Mouse (Mus musculus) kidney, embryonic 16.5 days (tissue): ENCODE data around the gene Ssna1. TPM values are rescaled to one million over a fixed set of nuclear protein-coding genes. Genes with fewer than 3 reads are reported as not detected.

Experiments used
- ATAC-seq: fragments of 200-750 bp; cut with Nextera tagmentation; 2 replicates; pipeline ENCODE4 v1.8.0; 2017; ENCODE audit warnings: moderate TSS enrichment; ENCODE audit not compliant: low FRiP score, low TSS enrichment
- H3K27ac ChIP-seq: fragments of 300-500 bp; sonication (generic); 2 replicates; pipeline ENCODE4 v1.5.1; 2014; ENCODE audit warnings: low read length
- H3K27me3 ChIP-seq: fragments of 300-500 bp; sonication (generic); 2 replicates; pipeline ENCODE4 v1.6.1; 2014; ENCODE audit warnings: low read length, control low read depth, mixed read lengths; ENCODE audit not compliant: insufficient read depth
- H3K36me3 ChIP-seq: fragments of 300-500 bp; sonication (generic); 2 replicates; pipeline ENCODE4 v1.6.1; 2014; ENCODE audit warnings: low read length, control low read depth, mixed read lengths; ENCODE audit not compliant: insufficient read depth
- H3K4me1 ChIP-seq: fragments of 300-500 bp; sonication (generic); 2 replicates; pipeline ENCODE4 v1.6.1; 2014; ENCODE audit warnings: low read length, control low read depth, mixed read lengths; ENCODE audit not compliant: insufficient read depth
- H3K4me2 ChIP-seq: fragments of 300-500 bp; sonication (generic); replicated peaks from 2 replicates; pipeline ENCODE4 v1.6.1; 2014; ENCODE audit warnings: low read depth, low read length
- H3K4me3 ChIP-seq: fragments of 300-500 bp; sonication (generic); 2 replicates; pipeline ENCODE4 v1.5.1; 2014; ENCODE audit warnings: mild to moderate bottlenecking, low read length
- H3K9ac ChIP-seq: fragments of 300-500 bp; sonication (generic); replicated peaks from 2 replicates; pipeline ENCODE4 v1.6.1; 2014; ENCODE audit warnings: low read length
- H3K9me3 ChIP-seq: fragments of 300-500 bp; sonication (generic); 2 replicates; pipeline ENCODE4 v1.6.1; 2016; ENCODE audit warnings: low read length, control low read depth
- WGBS: fragments of 180-500 bp; shearing (Covaris S2); extraction: QIAGEN DNeasy Blood & Tissue Kit; methylation state at CpG from one replicate; pipeline ENCODE4 v1.1.7; 2014; 5-methylcytosine and 5-hydroxymethylcytosine counted together
- polyA plus RNA-seq: library from polyadenylated mRNA; unstranded; fragments of >200 nt; fragmentation: Nextera tagmentation; extraction: Ambion mirVana; gene quantifications from 2 replicates; pipeline ENCODE4 v1.2.1, GENCODE M21; 2015

Gene Ssna1
- polyA plus RNA-seq: 209 and 211 TPM in 2 replicates

- Histone ChIP-seq H3K27me3 (no peaks in the 10 kb centered on the region), H3K4me2 (peak within 1 kb of the TSS; percentile 97), H3K9me3 (no peaks in the 10 kb centered on the region), H3K9ac (peak within 1 kb of the TSS; percentile 92), H3K36me3 (peaks cover 55% of the 10 kb centered on the region), H3K4me1 (peaks cover 27% of the 10 kb centered on the region), H3K4me3 (peak within 1 kb of the TSS; percentile 78), H3K27ac (peak within 1 kb of the TSS; percentile 84)
- peak; percentile 96 for ATAC-seq
- WGBS: under 1% methylated on average over 47 of the region's 55 CpGs
Observed at GRCm38 (mm10) chr2:25271827-25272511, at the start of gene Ssna1, which contains the start of gene Anapc2. TSS of gene Ssna1 (minus strand) at chr2:25272438. TSS of gene Anapc2 (plus strand) at chr2:25272478.

GRCm38 (mm10) chr2:25320084-25320483 is 47.8 kb upstream of the Ssna1 start:
- H3K4me2 ChIP-seq: no peak overlapping the region
- no peak overlapping the region for H3K27ac ChIP-seq
- peaks cover 33% of the 10 kb centered on the region for H3K27me3 ChIP-seq
- no peak overlapping the region for H3K9ac ChIP-seq
- peaks cover 4% of the 10 kb centered on the region; the same call in 1 of the 2 replicates for H3K4me1 ChIP-seq
- WGBS: 23% methylated on average over 2 of the region's 2 CpGs
- no peak for ATAC-seq
- no peaks in the 10 kb centered on the region for H3K36me3 ChIP-seq
- no peaks in the 10 kb centered on the region for H3K9me3 ChIP-seq
- H3K4me3 ChIP-seq: no peak overlapping the region

- Histone ChIP-seq H3K4me2 (peak within 1 kb of the TSS; percentile 53), H3K4me1 (peaks cover 4% of the 10 kb centered on the region; the same call in 1 of the 2 replicates), H3K27me3 (peaks cover 38% of the 10 kb centered on the region), H3K27ac (no peak within 1 kb of the TSS), H3K4me3 (peak within 1 kb of the TSS; percentile 37), H3K9me3 (no peaks in the 10 kb centered on the region), H3K36me3 (no peaks in the 10 kb centered on the region), H3K9ac (no peak within 1 kb of the TSS)
- peak; percentile 42; the same call in 1 of the 2 replicates for ATAC-seq
- 9% methylated on average over 58 of the region's 58 CpGs for WGBS
Observed at GRCm38 (mm10) chr2:25318971-25319773, 46.9 kb upstream of the Ssna1 start, which contains the start of gene Grin1. TSS of gene Grin1 (minus strand) at chr2:25319187.

GRCm38 (mm10) chr2:25318119-25318966 is 46.1 kb upstream of the Ssna1 start:
- no peaks in the 10 kb centered on the region for H3K36me3 ChIP-seq
- no peak overlapping the region for H3K27ac ChIP-seq
- ATAC-seq: no peak
- H3K4me1 ChIP-seq: peaks cover 4% of the 10 kb centered on the region; the same call in 1 of the 2 replicates
- H3K9me3 ChIP-seq: no peaks in the 10 kb centered on the region
- H3K4me3 ChIP-seq: peak overlapping the region; percentile 37
- no peak overlapping the region for H3K9ac ChIP-seq
- peaks cover 42% of the 10 kb centered on the region for H3K27me3 ChIP-seq
- WGBS: 5% methylated on average over 30 of the region's 31 CpGs
- H3K4me2 ChIP-seq: peak overlapping the region; percentile 53

GRCm38 (mm10) chr2:25311491-25311891 is 39.3 kb upstream of the Ssna1 start:
- Histone ChIP-seq H3K4me2 (peak overlapping the region; percentile 8; the same call in 1 of the 2 replicates), H3K9ac (no peak overlapping the region), H3K4me1 (no peaks in the 10 kb centered on the region), H3K4me3 (no peak overlapping the region), H3K27ac (no peak overlapping the region), H3K36me3 (no peaks in the 10 kb centered on the region), H3K27me3 (peaks cover 72% of the 10 kb centered on the region), H3K9me3 (no peaks in the 10 kb centered on the region)
- ATAC-seq: no peak
- 1% methylated on average over 11 of the region's 11 CpGs for WGBS

- no peaks in the 10 kb centered on the region for H3K36me3 ChIP-seq
- peak overlapping the region; percentile 8; the same call in 1 of the 2 replicates for H3K4me2 ChIP-seq
- 2% methylated on average over 19 of the region's 22 CpGs for WGBS
- H3K27me3 ChIP-seq: peaks cover 74% of the 10 kb centered on the region
- ATAC-seq: no peak
- H3K27ac ChIP-seq: no peak overlapping the region
- H3K4me1 ChIP-seq: no peaks in the 10 kb centered on the region
- H3K9me3 ChIP-seq: no peaks in the 10 kb centered on the region
- H3K4me3 ChIP-seq: 0 out of 2 replicates have a peak overlapping the region, but pooled peaks have one; percentile 7
- H3K9ac ChIP-seq: no peak overlapping the region
Observed at GRCm38 (mm10) chr2:25310969-25311368, 38.7 kb upstream of the Ssna1 start.

- Histone ChIP-seq H3K27me3 (peaks cover 82% of the 10 kb centered on the region), H3K9ac (no peak overlapping the region), H3K4me3 (no peak overlapping the region), H3K27ac (no peak overlapping the region), H3K9me3 (no peaks in the 10 kb centered on the region), H3K4me1 (no peaks in the 10 kb centered on the region), H3K4me2 (no peak overlapping the region), H3K36me3 (no peaks in the 10 kb centered on the region)
- 52% methylated on average over 10 of the region's 10 CpGs for WGBS
- ATAC-seq: no peak
Observed at GRCm38 (mm10) chr2:25310180-25310579, 37.9 kb upstream of the Ssna1 start.

GRCm38 (mm10) chr2:25305587-25306359 is 33.5 kb upstream of the Ssna1 start:
- no peak overlapping the region for H3K27ac ChIP-seq
- no peaks in the 10 kb centered on the region for H3K9me3 ChIP-seq
- WGBS: 49% methylated on average over 14 of the region's 14 CpGs
- peak overlapping the region; percentile 46 for H3K4me3 ChIP-seq
- peak overlapping the region; percentile 37; the same call in 1 of the 2 replicates for H3K9ac ChIP-seq
- no peak for ATAC-seq
- peak overlapping the region; percentile 85 for H3K4me2 ChIP-seq
- peaks cover 3% of the 10 kb centered on the region; the same call in 1 of the 2 replicates for H3K4me1 ChIP-seq
- peaks cover 61% of the 10 kb centered on the region for H3K27me3 ChIP-seq
- H3K36me3 ChIP-seq: no peaks in the 10 kb centered on the region
